Mouse (Mus musculus) ES-Bruce4 (cell line): ENCODE measurements around the gene Hdac1. TPM values are rescaled to one million over a fixed set of nuclear protein-coding genes. Genes with fewer than 3 reads are reported as not detected.

Source experiments
- H3K27ac ChIP-seq: 2 replicates; pipeline ENCODE4 v1.5.1; 2012; ENCODE audit warnings: low read length, inconsistent platforms; ENCODE audit not compliant: insufficient read depth
- H3K27me3 ChIP-seq: 2 replicates; pipeline ENCODE4 v1.6.1; 2012; ENCODE audit warnings: mild to moderate bottlenecking, low read length, inconsistent platforms; ENCODE audit not compliant: control insufficient read depth, poor library complexity, insufficient read depth, severe bottlenecking
- H3K36me3 ChIP-seq: 2 replicates; pipeline ENCODE4 v1.6.1; 2012; ENCODE audit warnings: inconsistent platforms, mild to moderate bottlenecking, low read length, moderate library complexity; ENCODE audit not compliant: control insufficient read depth, poor library complexity, insufficient read depth, severe bottlenecking
- H3K4me1 ChIP-seq: one replicate; pipeline ENCODE4 v1.8.1; 2011; ENCODE audit warnings: low read length; ENCODE audit not compliant: control insufficient read depth, insufficient read depth
- H3K4me3 ChIP-seq: 2 replicates; pipeline ENCODE4 v1.5.1; 2011; ENCODE audit warnings: low read depth, mild to moderate bottlenecking, low read length
- H3K9ac ChIP-seq: 2 replicates; pipeline ENCODE4 v1.6.1; 2012; ENCODE audit warnings: low read depth, mild to moderate bottlenecking, inconsistent platforms; ENCODE audit not compliant: poor library complexity, severe bottlenecking
- H3K9me3 ChIP-seq: replicated peaks from 2 replicates; pipeline ENCODE4 v1.6.1; 2012; ENCODE audit warnings: mild to moderate bottlenecking, low read length, inconsistent platforms; ENCODE audit not compliant: control insufficient read depth, poor library complexity, insufficient read depth, severe bottlenecking
- CTCF ChIP-seq: IDR thresholded peaks from one replicate; pipeline ENCODE4 v1.8.1; 2011; ENCODE audit warnings: low read depth, low read length
- EP300 ChIP-seq: IDR thresholded peaks from 2 replicates; pipeline ENCODE4 v1.6.1; 2011; ENCODE audit warnings: low read depth, low read length; ENCODE audit not compliant: insufficient read depth
- POLR2A ChIP-seq: IDR thresholded peaks from one replicate; pipeline ENCODE4 v1.8.1; 2011; ENCODE audit warnings: low read length; ENCODE audit not compliant: insufficient read depth
- polyA plus RNA-seq: library from polyadenylated mRNA; stranded (reverse); fragments of >200 nt; gene quantifications from 2 replicates; pipeline ENCODE4 v1.2.4, GENCODE M21; 2011; ENCODE audit warnings: low read depth; ENCODE audit not compliant: missing spikeins, insufficient read depth, insufficient read length

The Hdac1 gene
- polyA plus RNA-seq, 1 experiment = 304 TPM

DNA sequence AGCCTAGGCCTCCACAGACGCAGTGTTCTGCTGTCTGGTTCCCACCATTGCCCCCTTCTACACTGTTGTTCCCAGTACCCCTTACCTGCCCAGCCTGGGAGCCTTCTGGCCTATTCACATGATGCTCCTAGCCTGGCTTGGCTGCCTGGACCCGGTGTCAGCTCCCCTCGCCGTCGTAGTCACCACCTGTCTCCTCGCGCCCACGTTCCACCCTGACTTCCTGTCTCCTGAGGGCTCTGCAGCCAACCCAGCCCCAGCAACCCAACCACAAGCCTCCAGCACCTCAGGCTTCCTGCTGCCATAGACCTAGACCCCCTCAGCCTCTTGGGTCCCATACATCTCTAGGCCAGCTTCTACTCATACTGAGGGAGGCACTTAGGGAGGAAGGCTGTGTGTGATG is 30.9 kb upstream of the Hdac1 start, which contains the start of gene Lck:
Gene Lck, minus strand, starts transcription at position 212 of the 400 bp plus-strand sequence.
- Histone ChIP-seq H3K4me3 (no peak within 1 kb of the TSS), H3K36me3 (no peaks in the 10 kb centered on the region), H3K4me1 (peaks cover 2% of the 10 kb centered on the region), H3K27ac (no peak within 1 kb of the TSS), H3K9ac (no peak within 1 kb of the TSS), H3K9me3 (no peaks in the 10 kb centered on the region), H3K27me3 (no peaks in the 10 kb centered on the region)
- no peak for TF ChIP-seq EP300
- no peak for TF ChIP-seq POLR2A
- no peak for TF ChIP-seq CTCF

DNA sequence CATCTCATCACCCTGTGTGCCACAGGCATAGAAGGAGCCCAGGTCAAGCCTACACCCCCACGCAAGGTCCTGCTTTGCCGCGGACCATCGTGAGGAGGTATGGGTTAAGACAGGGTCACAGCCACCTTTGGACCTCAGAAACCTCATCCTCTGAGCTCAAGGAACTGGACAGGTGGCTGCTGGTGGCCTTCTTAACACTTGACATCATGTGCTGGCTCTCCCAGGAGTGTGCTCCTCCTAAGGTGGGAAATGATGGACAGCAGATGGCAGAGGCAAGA is 30.5 kb upstream of the Hdac1 start:
- Histone ChIP-seq H3K9ac (no peak overlapping the region), H3K36me3 (no peaks in the 10 kb centered on the region), H3K9me3 (no peaks in the 10 kb centered on the region), H3K27me3 (no peaks in the 10 kb centered on the region), H3K4me1 (peaks cover 2% of the 10 kb centered on the region), H3K4me3 (no peak overlapping the region), H3K27ac (no peak overlapping the region)
- TF ChIP-seq EP300 = no peak
- no peak for TF ChIP-seq CTCF
- TF ChIP-seq POLR2A = no peak

DNA sequence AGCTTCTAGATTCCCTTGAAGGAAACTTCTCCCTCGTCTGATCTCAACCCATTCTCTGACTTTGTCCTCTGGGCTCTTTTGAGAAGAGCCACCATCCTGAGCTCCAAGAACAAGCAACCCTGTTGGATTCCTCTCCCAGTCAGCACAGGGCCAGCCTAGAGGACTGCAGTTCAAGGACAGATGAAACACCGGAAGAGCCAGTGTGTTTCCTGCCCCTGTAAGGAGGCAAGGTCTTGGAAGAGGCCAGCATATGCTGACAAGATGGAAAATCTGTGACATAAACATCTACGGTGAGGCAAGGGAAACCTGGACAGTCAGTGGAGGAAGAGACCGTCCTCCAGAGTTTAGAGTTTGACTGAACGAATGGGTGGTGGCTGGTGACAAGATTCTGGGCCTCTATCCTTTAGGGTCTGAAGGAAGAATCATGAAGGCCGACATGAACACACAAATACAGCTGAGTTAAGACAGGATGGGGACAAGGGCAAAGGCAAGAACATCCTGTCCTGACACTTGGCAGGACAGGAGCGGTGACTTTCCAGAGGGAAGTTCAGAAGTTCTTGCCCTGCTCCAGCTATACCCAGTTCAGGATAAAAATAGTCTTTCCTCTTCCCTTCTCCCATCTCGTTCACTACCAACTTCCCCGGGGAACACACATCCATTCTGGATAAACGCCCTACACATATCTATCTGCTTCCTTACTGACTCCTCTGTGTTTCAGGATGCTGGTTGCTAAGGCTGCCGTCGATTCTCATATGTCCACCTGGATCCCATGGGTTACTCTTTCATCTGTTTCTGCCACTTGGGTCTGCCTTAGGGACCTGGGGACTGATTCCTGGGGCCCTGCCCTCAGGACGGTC is 30.0 kb upstream of the Hdac1 start:
- no peaks in the 10 kb centered on the region for H3K27me3 ChIP-seq
- no peaks in the 10 kb centered on the region for H3K9me3 ChIP-seq
- no peak overlapping the region for H3K27ac ChIP-seq
- TF ChIP-seq POLR2A (no peak), CTCF (no peak), EP300 (no peak)
- H3K36me3 ChIP-seq = no peaks in the 10 kb centered on the region
- no peak overlapping the region for H3K9ac ChIP-seq
- no peak overlapping the region for H3K4me3 ChIP-seq
- H3K4me1 ChIP-seq = peaks cover 2% of the 10 kb centered on the region

DNA sequence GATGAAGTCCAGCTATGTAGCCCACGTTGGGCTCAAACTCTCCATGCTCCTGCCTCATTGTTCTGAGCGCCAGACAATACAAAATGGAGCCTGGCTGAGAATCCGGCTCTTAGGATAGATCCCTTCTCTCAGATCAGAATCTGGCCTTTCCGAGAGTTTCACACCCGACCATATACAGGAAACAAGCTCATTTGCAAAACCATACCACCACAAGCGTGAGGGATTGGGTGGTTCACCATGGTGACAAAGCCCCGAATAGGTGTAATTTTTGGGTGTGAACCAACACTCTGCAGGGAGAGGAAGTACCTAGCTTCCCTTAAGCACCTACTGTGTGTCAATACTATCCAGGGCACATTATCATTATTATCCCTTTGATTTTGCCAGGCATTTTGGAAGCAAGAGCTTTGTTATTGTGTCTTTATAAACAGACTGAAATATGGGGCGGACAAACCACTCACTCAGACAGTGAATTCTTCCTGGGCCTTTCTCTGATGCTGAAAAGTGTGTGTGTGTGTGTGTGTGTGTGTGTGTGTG is 29.1 kb upstream of the Hdac1 start:
- Histone ChIP-seq H3K4me3 (no peak overlapping the region), H3K9me3 (no peaks in the 10 kb centered on the region), H3K27ac (no peak overlapping the region), H3K4me1 (peaks cover 2% of the 10 kb centered on the region), H3K9ac (no peak overlapping the region), H3K27me3 (no peaks in the 10 kb centered on the region), H3K36me3 (no peaks in the 10 kb centered on the region)
- TF ChIP-seq CTCF (no peak), EP300 (no peak), POLR2A (no peak)

DNA sequence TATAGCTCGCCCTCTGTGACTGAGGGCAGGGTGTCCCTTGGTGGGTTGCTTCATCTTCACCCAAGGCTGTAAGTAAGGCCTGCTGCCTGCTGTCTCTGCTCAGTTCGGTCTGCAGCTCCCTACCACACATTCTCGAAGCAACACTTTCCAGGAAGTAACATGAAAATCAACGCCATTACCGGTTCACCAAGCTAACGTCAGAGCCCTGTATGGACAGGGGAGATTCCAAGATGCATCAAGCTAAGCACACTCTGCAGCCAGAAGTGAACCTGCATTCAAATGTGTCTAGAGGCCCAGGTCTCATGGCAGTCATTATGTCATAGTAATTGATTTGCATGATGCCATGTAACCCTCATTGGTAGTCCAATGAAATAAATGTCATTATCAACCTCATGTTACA is 27.5 kb upstream of the Hdac1 start:
- H3K4me3 ChIP-seq = no peak overlapping the region
- no peak for TF ChIP-seq POLR2A
- TF ChIP-seq CTCF = no peak
- no peak for TF ChIP-seq EP300
- H3K36me3 ChIP-seq = no peaks in the 10 kb centered on the region
- H3K27me3 ChIP-seq = no peaks in the 10 kb centered on the region
- no peak overlapping the region for H3K27ac ChIP-seq
- H3K9me3 ChIP-seq = no peaks in the 10 kb centered on the region
- H3K9ac ChIP-seq = no peak overlapping the region
- H3K4me1 ChIP-seq = peaks cover 2% of the 10 kb centered on the region

DNA sequence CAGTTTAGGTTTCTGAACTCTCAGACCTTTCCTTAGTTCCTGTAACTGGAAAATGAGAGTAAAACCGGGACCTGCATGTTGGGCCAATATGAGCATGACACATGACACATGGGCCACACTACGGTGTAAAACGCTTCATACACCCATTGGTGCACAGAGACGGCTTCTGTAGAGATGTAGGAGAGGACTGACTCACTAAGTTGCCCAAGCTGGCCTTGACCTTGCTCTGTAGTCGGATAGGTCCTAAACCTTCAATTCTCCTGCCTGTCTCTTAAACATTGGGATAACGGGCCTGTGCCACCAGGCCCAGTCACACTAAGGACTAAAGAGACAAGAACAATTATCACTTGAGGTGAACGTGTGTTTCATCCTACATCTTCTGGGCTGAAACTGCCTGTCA is 25.9 kb upstream of the Hdac1 start:
- Histone ChIP-seq H3K9ac (no peak overlapping the region), H3K9me3 (no peaks in the 10 kb centered on the region), H3K27ac (no peak overlapping the region), H3K27me3 (no peaks in the 10 kb centered on the region), H3K4me3 (no peak overlapping the region), H3K4me1 (peaks cover 2% of the 10 kb centered on the region), H3K36me3 (no peaks in the 10 kb centered on the region)
- TF ChIP-seq EP300 = no peak
- no peak for TF ChIP-seq CTCF
- no peak for TF ChIP-seq POLR2A
